Mouse (Mus musculus) liver, adult 2 months (tissue): ENCODE results near the gene Gm49337.

Experiments used
- CTCF ChIP-seq: fragments of 200-500 bp; IDR thresholded peaks from 2 replicates; pipeline ENCODE4 v1.5.1; 2011; ENCODE audit warnings: low read depth, low read length, control low read depth
- POLR2A ChIP-seq: fragments of 200-500 bp; IDR thresholded peaks from 2 replicates; pipeline ENCODE4 v1.6.1; 2011; ENCODE audit warnings: low read length, control low read depth; ENCODE audit not compliant: insufficient read depth; ENCODE audit errors: extremely low read depth

GRCm38 (mm10) chr4:116165708-116166407 is 7.3 kb upstream of the Gm49337 start:
- TF ChIP-seq POLR2A (no peak), CTCF (no peak)
